Mouse (Mus musculus): ENCODE results near the gene Edem2. TPM values are rescaled to one million over a fixed set of nuclear protein-coding genes. Genes with fewer than 3 reads are reported as not detected.
A peak's percentile ranks its signal among the peaks of the same experiment; 100 is the strongest.
"Not testable (repeated sequence)": the region's sequence is repeated elsewhere in the genome, so short reads cannot be mapped to it uniquely, and the experiment has no call there.

Edem2 gene
- polyA plus RNA-seq, 1 experiment from 2014 or later = 52.3 TPM

- no peaks in the 10 kb centered on the region for H3K9me3 ChIP-seq (ENCODE audit: control insufficient read depth, low read length)
- WGBS = 87% methylated on average over 11 of the region's 11 CpGs
- H3K27me3 ChIP-seq (replicated peaks; ENCODE audit: control insufficient read depth, insufficient read depth, low read length) = no peaks in the 10 kb centered on the region
- H3K36me3 ChIP-seq (ENCODE audit: control insufficient read depth, insufficient read depth) = no peaks in the 10 kb centered on the region
- no peak overlapping the region for H3K27ac ChIP-seq (ENCODE audit: low read length)
- ATAC-seq = no peak
- H3K9ac ChIP-seq (replicated peaks; ENCODE audit: low read depth, low read length) = no peak overlapping the region
- no peak overlapping the region for H3K4me2 ChIP-seq (ENCODE audit: low read length)
- H3K4me3 ChIP-seq (replicated peaks; ENCODE audit: low read length) = no peak overlapping the region
- H3K4me1 ChIP-seq (replicated peaks; ENCODE audit: control insufficient read depth, insufficient read depth, low read length) = peaks cover 4% of the 10 kb centered on the region; the same call in 1 of the 2 replicates
Observed at GRCm38 (mm10) chr2:155742211-155742610, 12.9 kb upstream of the Edem2 start.

GRCm38 (mm10) chr2:155737803-155738202 is 8.5 kb upstream of the Edem2 start:
- Histone ChIP-seq H3K36me3 (ENCODE audit: control insufficient read depth, insufficient read depth) (no peaks in the 10 kb centered on the region), H3K4me1 (replicated peaks; ENCODE audit: control insufficient read depth, insufficient read depth, low read length) (peaks cover under 1% of the 10 kb centered on the region; the same call in 1 of the 2 replicates), H3K9me3 (ENCODE audit: control insufficient read depth, low read length) (no peaks in the 10 kb centered on the region), H3K9ac (replicated peaks; ENCODE audit: low read depth, low read length) (no peak overlapping the region), H3K27me3 (replicated peaks; ENCODE audit: control insufficient read depth, insufficient read depth, low read length) (peaks cover 2% of the 10 kb centered on the region; the same call in 1 of the 2 replicates), H3K27ac (ENCODE audit: low read length) (no peak overlapping the region), H3K4me2 (ENCODE audit: low read length) (no peak overlapping the region), H3K4me3 (replicated peaks; ENCODE audit: low read length) (no peak overlapping the region)
- WGBS = 75% methylated on average over 9 of the region's 9 CpGs
- no peak for ATAC-seq

- H3K27ac ChIP-seq (ENCODE audit: low read length) = no peak overlapping the region
- WGBS = 81% methylated on average over 6 of the region's 6 CpGs
Observed at GRCm38 (mm10) chr2:155736936-155737335, 7.7 kb upstream of the Edem2 start.

GRCm38 (mm10) chr2:155735766-155736165 is 6.5 kb upstream of the Edem2 start, which contains the start of gene Gm17581:
Gm17581 (minus strand) TSS chr2:155735866.
- H3K4me1 ChIP-seq (replicated peaks; ENCODE audit: control insufficient read depth, insufficient read depth, low read length); H3K27me3 ChIP-seq (replicated peaks; ENCODE audit: control insufficient read depth, insufficient read depth, low read length); H3K9ac ChIP-seq (replicated peaks; ENCODE audit: low read depth, low read length); H3K4me3 ChIP-seq (replicated peaks; ENCODE audit: low read length); H3K36me3 ChIP-seq (ENCODE audit: control insufficient read depth, insufficient read depth); H3K27ac ChIP-seq (ENCODE audit: low read length); ATAC-seq; H3K9me3 ChIP-seq (ENCODE audit: control insufficient read depth, low read length); H3K4me2 ChIP-seq (ENCODE audit: low read length): not testable (repeated sequence)
- WGBS = 88% methylated on average over 5 of the region's 5 CpGs

More at GRCm38 (mm10) chr2:155736936-155737335, 7.7 kb upstream of the Edem2 start:
- H3K4me1 ChIP-seq (replicated peaks; ENCODE audit: control insufficient read depth, insufficient read depth, low read length) = no peaks in the 10 kb centered on the region
- no peak overlapping the region for H3K4me2 ChIP-seq (ENCODE audit: low read length)
- no peaks in the 10 kb centered on the region for H3K9me3 ChIP-seq (ENCODE audit: control insufficient read depth, low read length)
- no peak for ATAC-seq
- H3K27me3 ChIP-seq (replicated peaks; ENCODE audit: control insufficient read depth, insufficient read depth, low read length) = peaks cover 2% of the 10 kb centered on the region; the same call in 1 of the 2 replicates
- no peak overlapping the region for H3K4me3 ChIP-seq (replicated peaks; ENCODE audit: low read length)
- no peak overlapping the region for H3K9ac ChIP-seq (replicated peaks; ENCODE audit: low read depth, low read length)
- no peaks in the 10 kb centered on the region for H3K36me3 ChIP-seq (ENCODE audit: control insufficient read depth, insufficient read depth)

- Histone ChIP-seq H3K4me3 (replicated peaks; ENCODE audit: low read length) (no peak overlapping the region), H3K36me3 (ENCODE audit: control insufficient read depth, insufficient read depth) (no peaks in the 10 kb centered on the region), H3K27me3 (replicated peaks; ENCODE audit: control insufficient read depth, insufficient read depth, low read length) (peaks cover 2% of the 10 kb centered on the region; the same call in 1 of the 2 replicates), H3K9me3 (ENCODE audit: control insufficient read depth, low read length) (no peaks in the 10 kb centered on the region), H3K4me1 (replicated peaks; ENCODE audit: control insufficient read depth, insufficient read depth, low read length) (no peaks in the 10 kb centered on the region), H3K27ac (ENCODE audit: low read length) (no peak overlapping the region), H3K9ac (replicated peaks; ENCODE audit: low read depth, low read length) (no peak overlapping the region), H3K4me2 (ENCODE audit: low read length) (no peak overlapping the region)
- WGBS = 85% methylated on average over 5 of the region's 5 CpGs
- no peak for ATAC-seq
Observed at GRCm38 (mm10) chr2:155735080-155735479, 5.8 kb upstream of the Edem2 start.

- H3K9ac ChIP-seq (replicated peaks; ENCODE audit: low read depth, low read length) = peak overlapping the region; percentile 89
- peaks cover 2% of the 10 kb centered on the region; the same call in 1 of the 2 replicates for H3K27me3 ChIP-seq (replicated peaks; ENCODE audit: control insufficient read depth, insufficient read depth, low read length)
- H3K4me1 ChIP-seq (replicated peaks; ENCODE audit: control insufficient read depth, insufficient read depth, low read length) = peaks cover 15% of the 10 kb centered on the region
- no peak overlapping the region for H3K27ac ChIP-seq (ENCODE audit: low read length)
- H3K9me3 ChIP-seq (ENCODE audit: control insufficient read depth, low read length) = no peaks in the 10 kb centered on the region
- H3K36me3 ChIP-seq (ENCODE audit: control insufficient read depth, insufficient read depth) = peaks cover 5% of the 10 kb centered on the region; the same call in 1 of the 2 replicates
- 4% methylated on average over 15 of the region's 15 CpGs for WGBS
- peak; percentile 16; the same call in 1 of the 2 replicates for ATAC-seq
- H3K4me2 ChIP-seq (ENCODE audit: low read length) = peak overlapping the region; percentile 98
- H3K4me3 ChIP-seq (replicated peaks; ENCODE audit: low read length) = peak overlapping the region; percentile 95
Observed at GRCm38 (mm10) chr2:155728742-155729141, 533 bp downstream of the Edem2 start.

GRCm38 (mm10) chr2:155727764-155728395 is 1.4 kb downstream of the Edem2 start:
- H3K9me3 ChIP-seq (ENCODE audit: control insufficient read depth, low read length) = no peaks in the 10 kb centered on the region
- H3K27me3 ChIP-seq (replicated peaks; ENCODE audit: control insufficient read depth, insufficient read depth, low read length) = no peaks in the 10 kb centered on the region
- no peak overlapping the region for H3K4me3 ChIP-seq (replicated peaks; ENCODE audit: low read length)
- H3K27ac ChIP-seq (ENCODE audit: low read length) = no peak overlapping the region
- H3K36me3 ChIP-seq (ENCODE audit: control insufficient read depth, insufficient read depth) = peaks cover 5% of the 10 kb centered on the region; the same call in 1 of the 2 replicates
- peak overlapping the region; percentile 98; the same call in 1 of the 2 replicates for H3K4me2 ChIP-seq (ENCODE audit: low read length)
- ATAC-seq = no peak
- no peak overlapping the region for H3K9ac ChIP-seq (replicated peaks; ENCODE audit: low read depth, low read length)
- H3K4me1 ChIP-seq (replicated peaks; ENCODE audit: control insufficient read depth, insufficient read depth, low read length) = peaks cover 15% of the 10 kb centered on the region
- 77% methylated on average over 7 of the region's 7 CpGs for WGBS

GRCm38 (mm10) chr2:155726302-155726701 is 3.0 kb downstream of the Edem2 start:
- Histone ChIP-seq H3K9me3 (ENCODE audit: control insufficient read depth, low read length) (no peaks in the 10 kb centered on the region), H3K36me3 (ENCODE audit: control insufficient read depth, insufficient read depth) (peaks cover 5% of the 10 kb centered on the region; the same call in 1 of the 2 replicates), H3K9ac (replicated peaks; ENCODE audit: low read depth, low read length) (no peak overlapping the region), H3K4me2 (ENCODE audit: low read length) (no peak overlapping the region), H3K27ac (ENCODE audit: low read length) (no peak overlapping the region), H3K4me3 (replicated peaks; ENCODE audit: low read length) (no peak overlapping the region), H3K27me3 (replicated peaks; ENCODE audit: control insufficient read depth, insufficient read depth, low read length) (no peaks in the 10 kb centered on the region), H3K4me1 (replicated peaks; ENCODE audit: control insufficient read depth, insufficient read depth, low read length) (peaks cover 15% of the 10 kb centered on the region)
- WGBS = 88% methylated on average over 7 of the region's 7 CpGs
- no peak for ATAC-seq

GRCm38 (mm10) chr2:155724526-155724925 is 4.7 kb downstream of the Edem2 start:
- Histone ChIP-seq H3K9ac (replicated peaks; ENCODE audit: low read depth, low read length) (no peak overlapping the region), H3K4me1 (replicated peaks; ENCODE audit: control insufficient read depth, insufficient read depth, low read length) (peaks cover 15% of the 10 kb centered on the region), H3K27ac (ENCODE audit: low read length) (no peak overlapping the region), H3K4me2 (ENCODE audit: low read length) (no peak overlapping the region), H3K36me3 (ENCODE audit: control insufficient read depth, insufficient read depth) (peaks cover 5% of the 10 kb centered on the region; the same call in 1 of the 2 replicates), H3K4me3 (replicated peaks; ENCODE audit: low read length) (no peak overlapping the region), H3K9me3 (ENCODE audit: control insufficient read depth, low read length) (no peaks in the 10 kb centered on the region), H3K27me3 (replicated peaks; ENCODE audit: control insufficient read depth, insufficient read depth, low read length) (no peaks in the 10 kb centered on the region)
- ATAC-seq = no peak
- 96% methylated on average over 6 of the region's 6 CpGs for WGBS
